Mouse (Mus musculus) erythroblast, embryonic 14.5 days (primary cell): ENCODE measurements around the gene Arap1.

Experiments used
- GATA1 ChIP-seq: IDR thresholded peaks from 2 replicates; pipeline ENCODE4 v1.6.1; 2012; ENCODE audit warnings: low read length, inconsistent platforms, mixed read lengths
- TAL1 ChIP-seq: IDR thresholded peaks from 3 replicates; pipeline ENCODE4 v1.6.1; 2012; ENCODE audit warnings: low read length, inconsistent platforms, mixed read lengths

DNA sequence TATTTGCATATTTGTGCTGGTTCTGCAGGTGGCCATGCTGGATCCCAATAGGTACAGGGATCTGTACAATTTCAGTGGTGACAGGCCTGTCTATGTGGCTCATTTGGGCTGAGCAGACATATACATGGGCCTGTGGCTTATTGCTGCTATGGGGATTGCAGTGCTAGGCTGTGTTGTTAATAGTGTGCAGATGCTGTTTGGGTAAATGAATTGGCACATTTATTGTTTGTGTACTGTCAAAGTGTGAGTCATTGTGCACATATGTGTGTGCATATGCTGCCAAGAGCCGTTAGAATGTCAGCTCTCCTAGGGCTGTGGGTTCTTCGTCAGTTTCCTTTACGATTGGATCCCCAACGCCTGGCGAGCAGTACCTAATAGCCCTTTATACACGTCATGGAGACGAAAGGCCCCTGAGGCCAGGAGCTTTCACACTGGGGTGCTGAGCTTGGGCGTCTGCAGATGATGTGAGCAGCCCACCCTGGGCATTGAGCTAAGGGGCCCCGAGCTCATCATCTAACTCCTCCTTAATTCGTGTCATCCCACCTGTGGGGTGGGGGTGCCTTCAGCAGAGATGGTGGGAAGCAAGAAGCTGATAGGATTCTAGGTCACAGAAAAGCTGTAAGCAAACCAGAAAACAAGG lies 29.0 kb downstream of the Arap1 start:
- TF ChIP-seq GATA1 (no peak), TAL1 (no peak)
